Mouse (Mus musculus) adrenal gland, adult 8-10 months (tissue): ENCODE results near the gene Btbd9. TPM values are rescaled to one million over a fixed set of nuclear protein-coding genes. Genes with fewer than 3 reads are reported as not detected.
A peak's percentile ranks its signal among the peaks of the same experiment; 100 is the strongest.
"Not testable (repeated sequence)": the region's sequence is repeated elsewhere in the genome, so short reads cannot be mapped to it uniquely, and the experiment has no call there.

ENCODE experiments used
- DNase-seq: peaks from one replicate; pipeline ENCODE4 v3.0.0; 2022
- total RNA-seq, 4 experiments: library from RNA; stranded (reverse); gene quantifications; 2 replicates each; pipeline ENCODE4 v1.2.4; 2022

Gene Btbd9
- total RNA-seq, 4 experiments from 2014 or later, result 40.1 to 61.6 (median 48.3) TPM

- no peak for DNase-seq
These were observed 64.9 kb downstream of the Btbd9 start for GRCm38 (mm10) chr17:30511399-30511798.

GRCm38 (mm10) chr17:30510171-30510570 is 66.1 kb downstream of the Btbd9 start:
- DNase-seq, result no peak

- no peak for DNase-seq
These were observed 66.6 kb downstream of the Btbd9 start for GRCm38 (mm10) chr17:30509646-30510045.

GRCm38 (mm10) chr17:30507636-30508576 is 68.4 kb downstream of the Btbd9 start:
- DNase-seq, result no peak

- no peak for DNase-seq
These were observed 69.4 kb downstream of the Btbd9 start for GRCm38 (mm10) chr17:30506916-30507315.

GRCm38 (mm10) chr17:30499541-30499940 is 76.7 kb downstream of the Btbd9 start:
- not testable (repeated sequence) for DNase-seq

GRCm38 (mm10) chr17:30498779-30499178 is 77.5 kb downstream of the Btbd9 start:
- no peak for DNase-seq

- peak; percentile 41 for DNase-seq
These were observed 77.9 kb downstream of the Btbd9 start for GRCm38 (mm10) chr17:30498376-30498719.

- no peak for DNase-seq
These were observed 78.5 kb downstream of the Btbd9 start for GRCm38 (mm10) chr17:30497525-30498375.

- DNase-seq, result no peak
These were observed 80.7 kb downstream of the Btbd9 start for GRCm38 (mm10) chr17:30495567-30495966.

GRCm38 (mm10) chr17:30495154-30495553 is 81.1 kb downstream of the Btbd9 start:
- DNase-seq, result no peak

- no peak for DNase-seq
These were observed 82.8 kb downstream of the Btbd9 start for GRCm38 (mm10) chr17:30493481-30493880.

GRCm38 (mm10) chr17:30492191-30492590 is 84.1 kb downstream of the Btbd9 start:
- DNase-seq, result no peak

GRCm38 (mm10) chr17:30491601-30492000 is 84.7 kb downstream of the Btbd9 start:
- no peak for DNase-seq

- DNase-seq, result no peak
These were observed 85.7 kb downstream of the Btbd9 start for GRCm38 (mm10) chr17:30490601-30491000.

GRCm38 (mm10) chr17:30490086-30490485 is 86.2 kb downstream of the Btbd9 start:
- DNase-seq, result no peak

- no peak for DNase-seq
These were observed 86.7 kb downstream of the Btbd9 start for GRCm38 (mm10) chr17:30489629-30490028.

GRCm38 (mm10) chr17:30487695-30488094 is 88.6 kb downstream of the Btbd9 start:
- DNase-seq, result no peak

- DNase-seq, result no peak
These were observed 91.0 kb downstream of the Btbd9 start for GRCm38 (mm10) chr17:30485067-30485854.

- no peak for DNase-seq
These were observed 91.7 kb downstream of the Btbd9 start for GRCm38 (mm10) chr17:30484446-30485066.

- no peak for DNase-seq
These were observed 94.5 kb downstream of the Btbd9 start for GRCm38 (mm10) chr17:30481766-30482165.

- no peak for DNase-seq
These were observed 94.9 kb downstream of the Btbd9 start for GRCm38 (mm10) chr17:30481341-30481740.
